Mouse (Mus musculus) myocyte (in vitro differentiated cells): Measurements from ENCODE around the gene Gm45716. TPM values are rescaled to one million over a fixed set of nuclear protein-coding genes. Genes with fewer than 3 reads are reported as not detected.

Experiments used
- H3K27me3 ChIP-seq: one replicate; pipeline ENCODE4 v1.6.1; 2011; ENCODE audit not compliant: control insufficient read depth, insufficient read depth, insufficient read length
- H3K36me3 ChIP-seq: one replicate; pipeline ENCODE4 v1.6.1; 2011; ENCODE audit not compliant: control insufficient read depth, insufficient read depth
- H3K4me2 ChIP-seq: one replicate; pipeline ENCODE4 v1.6.1; 2011; ENCODE audit warnings: low read depth, control low read depth
- H3K4me3 ChIP-seq: one replicate; pipeline ENCODE4 v1.5.1; 2011; ENCODE audit warnings: mild to moderate bottlenecking, control low read depth, moderate library complexity
- H3K79me2 ChIP-seq: one replicate; pipeline ENCODE4 v1.6.1; 2011; ENCODE audit not compliant: control insufficient read depth, insufficient read depth
- H3ac ChIP-seq: one replicate; pipeline ENCODE4 v1.6.1; 2011; ENCODE audit not compliant: control insufficient read depth, insufficient read length
- CEBPB ChIP-seq: IDR thresholded peaks from 2 replicates; pipeline ENCODE4 v1.6.1; 2011; ENCODE audit warnings: mild to moderate bottlenecking, moderate library complexity; ENCODE audit not compliant: poor library complexity, insufficient read depth, severe bottlenecking
- E2F4 ChIP-seq: IDR thresholded peaks from one replicate; pipeline ENCODE4 v1.6.1; 2011; ENCODE audit warnings: mild to moderate bottlenecking, control low read depth, moderate library complexity; ENCODE audit not compliant: insufficient read depth
- MAX ChIP-seq: IDR thresholded peaks from one replicate; pipeline ENCODE4 v1.6.1; 2011; ENCODE audit warnings: low read depth, mild to moderate bottlenecking, control low read depth
- MYOD1 ChIP-seq, 3 experiments: IDR thresholded peaks; one replicate each; pipeline ENCODE4 v1.6.1; 2011; ENCODE audit warnings: control low read depth in 2 of 3, low read depth in 2 of 3, mild to moderate bottlenecking in 2 of 3, moderate library complexity in 1 of 3; ENCODE audit not compliant: insufficient read length in 2 of 3, control insufficient read depth in 1 of 3
- MYOG ChIP-seq, 3 experiments: IDR thresholded peaks; one replicate each; pipeline ENCODE4 v1.6.1; 2011; ENCODE audit warnings: control low read depth in 2 of 3, low read depth in 2 of 3, mild to moderate bottlenecking in 2 of 3; ENCODE audit not compliant: insufficient read length in 2 of 3, control insufficient read depth in 1 of 3, insufficient read depth in 1 of 3
- POLR2A ChIP-seq: IDR thresholded peaks from one replicate; pipeline ENCODE4 v1.6.1; 2011; ENCODE audit warnings: low read depth, mild to moderate bottlenecking, control low read depth, moderate library complexity; ENCODE audit not compliant: insufficient read length
- POLR2AphosphoS2 ChIP-seq: IDR thresholded peaks from one replicate; pipeline ENCODE4 v1.6.1; 2011; ENCODE audit warnings: low read depth, control low read depth; ENCODE audit not compliant: insufficient read length
- REST ChIP-seq: IDR thresholded peaks from one replicate; pipeline ENCODE4 v1.6.1; 2011; ENCODE audit warnings: mild to moderate bottlenecking, control low read depth, moderate library complexity; ENCODE audit not compliant: insufficient read depth, insufficient read length
- SRF ChIP-seq: IDR thresholded peaks from one replicate; pipeline ENCODE4 v1.6.1; 2011; ENCODE audit warnings: low read depth; ENCODE audit not compliant: control insufficient read depth, insufficient read length
- TCF12 ChIP-seq: IDR thresholded peaks from one replicate; pipeline ENCODE4 v1.6.1; 2011; ENCODE audit warnings: mild to moderate bottlenecking, control low read depth; ENCODE audit not compliant: poor library complexity, insufficient read depth, severe bottlenecking
- TCF3 ChIP-seq: IDR thresholded peaks from one replicate; pipeline ENCODE4 v1.6.1; 2011; ENCODE audit warnings: low read depth, control low read depth; ENCODE audit not compliant: insufficient read length
- USF1 ChIP-seq: IDR thresholded peaks from one replicate; pipeline ENCODE4 v1.6.1; 2011; ENCODE audit warnings: low read depth, mild to moderate bottlenecking, control low read depth, moderate library complexity
- polyA plus RNA-seq: library from polyadenylated mRNA; unstranded; fragments of >200 nt; fragmentation: generic; extraction: Trizol; gene quantifications from one replicate; pipeline ENCODE4 v1.2.1, GENCODE M21; 2012; ENCODE audit warnings: missing spikeins

Gene Gm45716
- polyA plus RNA-seq, 1 experiment: 3.0 TPM

GRCm38 (mm10) chr11:90184756-90185155 is 2.7 kb upstream of the Gm45716 start:
- Histone ChIP-seq H3K79me2 (no peaks in the 10 kb centered on the region), H3K4me2 (no peak overlapping the region)
- no peak for TF ChIP-seq POLR2AphosphoS2
- TF ChIP-seq TCF12: no peak
- TF ChIP-seq CEBPB: no peak
- TF ChIP-seq REST: no peak
- TF ChIP-seq E2F4: no peak
- no peak for TF ChIP-seq POLR2A
- no peak for TF ChIP-seq MYOG (IDR thresholded peaks at IDR 0.05; ENCODE audit: control insufficient read depth in 1 of 3, insufficient read depth in 1 of 3, insufficient read length in 2 of 3, low read depth in 2 of 3)
- TF ChIP-seq SRF: no peak
- TF ChIP-seq MAX: no peak
- TF ChIP-seq TCF3: no peak

GRCm38 (mm10) chr11:90190156-90190555 is 2.7 kb downstream of the Gm45716 start:
- TF ChIP-seq TCF3 (no peak), CEBPB (no peak), TCF12 (no peak), MYOD1 (IDR thresholded peaks at IDR 0.05; ENCODE audit: control insufficient read depth in 1 of 3, insufficient read length in 2 of 3, low read depth in 2 of 3) (no peak), POLR2A (no peak), MAX (no peak), SRF (no peak), MYOG (IDR thresholded peaks at IDR 0.05; ENCODE audit: control insufficient read depth in 1 of 3, insufficient read depth in 1 of 3, insufficient read length in 2 of 3, low read depth in 2 of 3) (no peak), REST (no peak), USF1 (no peak), POLR2AphosphoS2 (no peak), E2F4 (no peak)
- Histone ChIP-seq H3K27me3 (no peaks in the 10 kb centered on the region), H3K4me2 (no peak overlapping the region), H3K79me2 (no peaks in the 10 kb centered on the region), H3K4me3 (no peak overlapping the region), H3ac (no peak overlapping the region), H3K36me3 (no peaks in the 10 kb centered on the region)

More at GRCm38 (mm10) chr11:90184756-90185155, 2.7 kb upstream of the Gm45716 start:
- no peak overlapping the region for H3K4me3 ChIP-seq
- no peak overlapping the region for H3ac ChIP-seq
- no peaks in the 10 kb centered on the region for H3K36me3 ChIP-seq
- no peaks in the 10 kb centered on the region for H3K27me3 ChIP-seq

GRCm38 (mm10) chr11:90194946-90195345 is 7.5 kb downstream of the Gm45716 start:
- no peaks in the 10 kb centered on the region for H3K79me2 ChIP-seq
- TF ChIP-seq POLR2A: no peak
- no peak for TF ChIP-seq TCF12
- TF ChIP-seq REST: no peak
- no peak for TF ChIP-seq SRF
- TF ChIP-seq MYOG (IDR thresholded peaks at IDR 0.05; ENCODE audit: control insufficient read depth in 1 of 3, insufficient read depth in 1 of 3, insufficient read length in 2 of 3, low read depth in 2 of 3): no peak
- no peak for TF ChIP-seq CEBPB
- TF ChIP-seq USF1: no peak
- no peak for TF ChIP-seq TCF3
- TF ChIP-seq MAX: no peak
- no peak for TF ChIP-seq POLR2AphosphoS2
- no peak for TF ChIP-seq MYOD1 (IDR thresholded peaks at IDR 0.05; ENCODE audit: control insufficient read depth in 1 of 3, insufficient read length in 2 of 3, low read depth in 2 of 3)
- TF ChIP-seq E2F4: no peak
- H3ac ChIP-seq: no peak overlapping the region
- no peak overlapping the region for H3K4me2 ChIP-seq
- no peaks in the 10 kb centered on the region for H3K36me3 ChIP-seq
- no peak overlapping the region for H3K4me3 ChIP-seq
- no peaks in the 10 kb centered on the region for H3K27me3 ChIP-seq

GRCm38 (mm10) chr11:90195756-90196520 is 8.5 kb downstream of the Gm45716 start:
- Histone ChIP-seq H3K4me3 (no peak overlapping the region), H3ac (no peak overlapping the region), H3K79me2 (no peaks in the 10 kb centered on the region), H3K27me3 (no peaks in the 10 kb centered on the region), H3K4me2 (peak overlapping the region; percentile 69), H3K36me3 (no peaks in the 10 kb centered on the region)
- TF ChIP-seq CEBPB: no peak
- no peak for TF ChIP-seq SRF
- TF ChIP-seq MYOG (IDR thresholded peaks at IDR 0.05; ENCODE audit: control insufficient read depth in 1 of 3, insufficient read depth in 1 of 3, insufficient read length in 2 of 3, low read depth in 2 of 3): no peak
- TF ChIP-seq MYOD1 (IDR thresholded peaks at IDR 0.05; ENCODE audit: control insufficient read depth in 1 of 3, insufficient read length in 2 of 3, low read depth in 2 of 3): no peak
- no peak for TF ChIP-seq E2F4
- TF ChIP-seq TCF3: no peak
- no peak for TF ChIP-seq POLR2AphosphoS2
- TF ChIP-seq REST: no peak
- TF ChIP-seq USF1: no peak
- TF ChIP-seq POLR2A: no peak
- no peak for TF ChIP-seq TCF12
- no peak for TF ChIP-seq MAX
